Mouse (Mus musculus) bone marrow macrophage, adult 2 months (primary cell): ENCODE results near the gene Tmem135.

ENCODE experiments used
- CTCF ChIP-seq: IDR thresholded peaks from 2 replicates; pipeline ENCODE4 v1.5.1; 2012; ENCODE audit warnings: low read depth, mild to moderate bottlenecking, low read length, moderate library complexity
- POLR2A ChIP-seq: IDR thresholded peaks from 2 replicates; pipeline ENCODE4 v1.6.1; 2012; ENCODE audit warnings: mild to moderate bottlenecking, low read depth, low read length, borderline replicate concordance

GRCm38 (mm10) chr7:89308926-89309325, 95.1 kb downstream of the Tmem135 start:
- TF ChIP-seq CTCF = no peak
- TF ChIP-seq POLR2A = no peak
